Mouse (Mus musculus): ENCODE results near the gene Msgn1.

- no peak for TF ChIP-seq CTCF (IDR thresholded peaks at IDR 0.05; ENCODE audit: borderline replicate concordance, extremely low read depth, insufficient read depth, insufficient read length)
- TF ChIP-seq POLR2A (IDR thresholded peaks at IDR 0.05; ENCODE audit: borderline replicate concordance, extremely low read depth, insufficient read depth, insufficient read length, poor library complexity, severe bottlenecking): no peak
These were observed 9.0 kb upstream of the Msgn1 start for GRCm38 (mm10) chr12:11217726-11218250.

All from brain, embryonic 14.5 days (tissue).